ENCODE assay signal across 8 mouse cellular contexts in genomic region chr15:97812126-97812525, GRCm38 (mm10). TPM values are rescaled to one million over a fixed set of nuclear protein-coding genes. Genes with fewer than 3 reads are reported as not detected.
A peak's percentile ranks its signal among the peaks of the same experiment; 100 is the strongest.
DNase-seq lines count a peak whose midpoint lies in the region; ATAC-seq and TF ChIP-seq lines count a peak whose summit lies in the region.

No protein-coding gene starts in this region.

- 43% methylated on average over 6 of the region's 6 CpGs for WGBS in neural tube, embryonic 13.5 days

- H3K4me1 ChIP-seq in neural tube, embryonic 13.5 days (replicated peaks): peaks cover 47% of the 10 kb centered on the region

- no peaks in the 10 kb centered on the region for H3K9me3 ChIP-seq in neural tube, embryonic 13.5 days

- peaks cover 61% of the 10 kb centered on the region for H3K36me3 ChIP-seq in C2C12 (ENCODE audit: control insufficient read depth, insufficient read depth)
- peaks cover 36% of the 10 kb centered on the region for H3K36me3 ChIP-seq in neural tube, embryonic 13.5 days

- no peak overlapping the region for H3ac ChIP-seq in C2C12 (ENCODE audit: control insufficient read depth, insufficient read length, low read depth)

- peak; percentile 73 to 74 for DNase-seq in heart, postnatal 36 days
- DNase-seq in left cerebral cortex, adult 11 months (ENCODE audit: low spot score): peak; percentile 86
- DNase-seq in T-cell, adult 2 months (ENCODE audit: low spot score): no peak
- DNase-seq in spleen, postnatal 14 days (ENCODE audit: low spot score in 2 of 2): no peak

- peaks cover 67% of the 10 kb centered on the region for H3K79me2 ChIP-seq in C2C12 (ENCODE audit: control insufficient read depth, insufficient read depth)

- H3K79me3 ChIP-seq in C2C12 (ENCODE audit: low read depth): peaks cover 47% of the 10 kb centered on the region

- TF ChIP-seq CTCF in C2C12 (IDR thresholded peaks at IDR 0.05; ENCODE audit: control insufficient read depth, insufficient read depth, insufficient read length): no peak

- H3K27ac ChIP-seq in neural tube, embryonic 13.5 days (replicated peaks): peak overlapping the region; percentile 75

- peak; percentile 83 for ATAC-seq in cerebellum, adult (ENCODE audit: insufficient number of reproducible peaks, low FRiP score, low TSS enrichment)
- peak; percentile 68 for ATAC-seq in frontal cortex, adult (ENCODE audit: low TSS enrichment)
- peak; percentile 80 for ATAC-seq in neural tube, embryonic 13.5 days (ENCODE audit: low read depth)

- no peaks in the 10 kb centered on the region for H3K27me3 ChIP-seq in C2C12 (ENCODE audit: control insufficient read depth, insufficient read depth, insufficient read length)
- no peaks in the 10 kb centered on the region for H3K27me3 ChIP-seq in neural tube, embryonic 13.5 days

- no peak overlapping the region for H3K4me2 ChIP-seq in neural tube, embryonic 13.5 days

- intact Hi-C loops in heart, postnatal 36 days (cut with DNase I): loop anchor here (1.0 kb wide), 1 partner anchor 37 kb away; no protein-coding TSS in a partner anchor

- peak overlapping the region; percentile 49 for H3K9ac ChIP-seq in neural tube, embryonic 13.5 days

- H3K4me3 ChIP-seq in C2C12 (ENCODE audit: insufficient read depth, poor library complexity, severe bottlenecking): no peak overlapping the region
- no peak overlapping the region for H3K4me3 ChIP-seq in neural tube, embryonic 13.5 days

TF ChIP-seq in C2C12, 6 proteins besides CTCF, POLR2A, EP300 and RAD21:
- TF ChIP-seq MYOD1 (IDR thresholded peaks at IDR 0.05; ENCODE audit: control insufficient read depth, insufficient read length, low read depth) (peak; percentile 55), USF1 (IDR thresholded peaks at IDR 0.05; ENCODE audit: low read depth) (no peak), MAX (IDR thresholded peaks at IDR 0.05) (no peak)

RNA-seq across cellular contexts. Expression of gene Hdac7, which starts 32.2 kb away (rescaled TPM):
- 41.2 TPM for polyA plus RNA-seq in C2C12 (2012; fragmentation: generic; extraction: Trizol)
- 10 to 100 TPM; 26.9 to 37.1 TPM for total RNA-seq in heart, postnatal 36 days (2021)
- 24.9 and 26.1 TPM in 2 replicates for polyA plus RNA-seq in neural tube, embryonic 13.5 days (2015; fragmentation: Nextera tagmentation; extraction: Ambion mirVana)

RNA-seq across cellular contexts. Expression of gene Slc48a1, which starts 33.8 kb away (rescaled TPM):
- polyA plus RNA-seq in C2C12 (2012; fragmentation: generic; extraction: Trizol): 148 TPM
- 10 to 100 TPM; 73.3 to 84.1 TPM for total RNA-seq in heart, postnatal 36 days (2021)
- 54.5 and 66.0 TPM in 2 replicates for polyA plus RNA-seq in neural tube, embryonic 13.5 days (2015; fragmentation: Nextera tagmentation; extraction: Ambion mirVana)

RNA-seq across cellular contexts. Expression of gene Rapgef3, which starts 44.4 kb away (rescaled TPM):
- 0.88 TPM for polyA plus RNA-seq in C2C12 (2012; fragmentation: generic; extraction: Trizol)
- 10 to 100 TPM; 25.4 to 27.4 TPM for total RNA-seq in heart, postnatal 36 days (2021)
- 10.8 and 12.0 TPM in 2 replicates for polyA plus RNA-seq in neural tube, embryonic 13.5 days (2015; fragmentation: Nextera tagmentation; extraction: Ambion mirVana)

Comparison
In these comparisons a context has a peak if more than half of its experiments do, and no peak if none do; other contexts are left out.
1. DNase-seq: peak in heart, postnatal 36 days (2 of 2) and left cerebral cortex, adult 11 months (single experiment); none in T-cell, adult 2 months (single experiment) and spleen, postnatal 14 days (0 of 2).
2. Peak in every context shown above with its lines, with median percentiles within 50 percentile points of each other: ATAC-seq.